In the genomic region with DNA sequence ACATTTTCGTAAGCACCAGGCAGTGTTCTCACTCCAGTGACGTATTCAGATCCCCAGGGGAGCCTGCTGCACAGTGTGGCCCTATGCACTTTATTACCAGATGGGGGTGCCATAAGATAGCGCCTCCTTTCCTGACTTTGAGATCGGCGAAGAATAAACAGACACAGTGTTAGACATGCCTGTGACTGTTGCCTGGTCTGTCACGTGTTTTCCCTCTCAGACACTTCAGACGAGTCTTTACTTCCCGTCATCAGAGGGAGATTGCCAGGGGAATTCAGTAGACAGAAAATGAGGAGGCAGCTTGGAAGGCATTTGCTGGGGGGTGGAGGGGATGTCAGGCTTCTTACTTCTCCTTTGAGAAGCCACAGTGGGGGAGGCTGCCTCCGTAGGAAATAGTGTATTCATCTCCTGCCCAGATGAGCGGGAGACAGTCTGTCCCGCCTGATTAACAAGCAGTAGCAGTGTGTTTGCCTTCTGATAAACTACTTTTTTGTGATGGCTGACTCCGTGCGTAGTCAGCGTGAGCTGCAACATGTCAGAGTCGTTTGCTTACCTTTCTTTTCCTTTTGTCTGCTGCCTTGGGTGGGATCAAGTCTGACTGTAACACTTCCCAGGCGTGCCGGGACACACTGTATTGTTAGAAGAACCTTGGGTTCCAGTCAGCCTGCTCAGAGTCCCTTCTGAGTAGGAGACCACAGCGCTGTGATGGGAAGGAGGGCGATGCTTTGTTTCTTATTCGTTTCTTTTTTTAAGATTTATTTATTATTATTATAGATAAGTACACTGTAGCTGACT, we compare ENCODE assay signal across 9 mouse cellular contexts. TPM values are rescaled to one million over a fixed set of nuclear protein-coding genes. Genes with fewer than 3 reads are reported as not detected.
A peak's percentile ranks its signal among the peaks of the same experiment; 100 is the strongest.
DNase-seq lines count a peak whose midpoint lies in the region; TF ChIP-seq lines count a peak whose summit lies in the region.
"Had no signal": no experiment of that assay in that cellular context is flagged by ENCODE, and none has a peak within 500 bp of the region (broad histone marks: within the 10 kb centered on the region; RNA-seq: fewer than 3 reads in every experiment).

No protein-coding gene starts in this region.

- DNase-seq in cerebellum, adult 9-10 months = peak; percentile 21
- DNase-seq in cerebellum, adult 8-10 months = no peak
- peak; percentile 66 for DNase-seq in embryo, embryonic 11 days
- DNase-seq in heart, adult 18-20 months = peak; percentile 80 to 84
- DNase-seq in kidney, adult 11 months = peak; percentile 56
- DNase-seq in left cerebral cortex, postnatal 36 days (ENCODE audit: low spot score in 2 of 2) = peak; percentile 51 to 57
- DNase-seq in midbrain, embryonic 10.5 days (ENCODE audit: low spot score) = no peak

- no peaks in the 10 kb centered on the region for H3K27me3 ChIP-seq in midbrain, embryonic 10.5 days (ENCODE audit: low read depth, poor library complexity, severe bottlenecking)
- no peaks in the 10 kb centered on the region for H3K27me3 ChIP-seq in small intestine, adult 2 months (ENCODE audit: control insufficient read depth, insufficient read depth, low read length)
- H3K27me3 ChIP-seq: Patski had no signal

- TF ChIP-seq CTCF in small intestine, adult 2 months (IDR thresholded peaks at IDR 0.05; ENCODE audit: extremely low read depth, insufficient read length, insufficient replicate concordance, low read depth, low read length) = peak; percentile 40; the same call in 1 of the 2 replicates

- 68% methylated on average over 20 of the region's 20 CpGs for WGBS in midbrain, embryonic 10.5 days
- 57% methylated on average over 20 of the region's 20 CpGs for WGBS in small intestine, adult 2 months

- intact Hi-C loops in left cerebral cortex, postnatal 36 days (cut with DNase I) = loop anchor here (2.0 kb wide), 1 partner anchor 276 kb away; no protein-coding TSS in a partner anchor

- H3K27ac ChIP-seq in midbrain, embryonic 10.5 days (replicated peaks) = 0 out of 2 replicates have a peak overlapping the region, but pooled peaks have one; percentile 57
- peak overlapping the region; percentile 80 for H3K27ac ChIP-seq in small intestine, adult 2 months (ENCODE audit: insufficient read depth, low read depth, low read length)

- TF ChIP-seq POLR2A in small intestine, adult 2 months (IDR thresholded peaks at IDR 0.05; ENCODE audit: low read depth, low read length) = no peak

- H3K36me3 ChIP-seq in midbrain, embryonic 10.5 days = peaks cover 80% of the 10 kb centered on the region
- peaks cover 52% of the 10 kb centered on the region for H3K36me3 ChIP-seq in small intestine, adult 2 months (ENCODE audit: control insufficient read depth, insufficient read depth, low read length)

- H3K4me1 ChIP-seq in midbrain, embryonic 10.5 days = peaks cover 21% of the 10 kb centered on the region
- H3K4me1 ChIP-seq in small intestine, adult 2 months (ENCODE audit: control insufficient read depth, insufficient read depth, insufficient read length, low read length) = peaks cover 4% of the 10 kb centered on the region

- H3K4me3 ChIP-seq in midbrain, embryonic 10.5 days = no peak overlapping the region
- no peak overlapping the region for H3K4me3 ChIP-seq in small intestine, adult 2 months (ENCODE audit: low read depth, low read length)

- H3K9me3 ChIP-seq in midbrain, embryonic 10.5 days (replicated peaks) = no peaks in the 10 kb centered on the region

RNA-seq across cellular contexts. Expression of gene Gan, which starts 40.4 kb away (rescaled TPM):
- total RNA-seq in heart, adult 18-20 months (2021) = 1 to 10 TPM; 4.0 to 5.3 TPM
- total RNA-seq in left cerebral cortex, postnatal 36 days (2021) = 10 to 100 TPM; 16.3 to 17.0 TPM
- polyA plus RNA-seq in midbrain, embryonic 10.5 days (2016; fragmentation: Nextera tagmentation; extraction: Ambion mirVana) = 2.3 and 2.4 TPM in 2 replicates
- polyA plus RNA-seq in small intestine, adult 2 months (2012; rRNA removed) = 2.4 and 4.6 TPM in 2 replicates

RNA-seq across cellular contexts. Expression of gene Cmip, which starts 58.5 kb away (rescaled TPM):
- 10 to 100 TPM; 17.6 to 22.3 TPM for total RNA-seq in heart, adult 18-20 months (2021)
- 100 to 1,000 TPM; 333 to 339 TPM for total RNA-seq in left cerebral cortex, postnatal 36 days (2021)
- polyA plus RNA-seq in midbrain, embryonic 10.5 days (2016; fragmentation: Nextera tagmentation; extraction: Ambion mirVana) = 9.3 and 11.2 TPM in 2 replicates
- polyA plus RNA-seq in small intestine, adult 2 months (2012; rRNA removed) = 58.7 and 129 TPM in 2 replicates

Comparison
In these comparisons a context has a peak if more than half of its experiments do, and no peak if none do; other contexts are left out.
1. DNase-seq: peak in cerebellum, adult 9-10 months (single experiment), embryo, embryonic 11 days (single experiment), heart, adult 18-20 months (2 of 2), kidney, adult 11 months (single experiment) and left cerebral cortex, postnatal 36 days (2 of 2); none in cerebellum, adult 8-10 months (single experiment) and midbrain, embryonic 10.5 days (single experiment).
2. RNA of gene Cmip, which starts 58.5 kb away (total RNA-seq): 333 to 339 TPM in left cerebral cortex, postnatal 36 days; 17.6 to 22.3 TPM in heart, adult 18-20 months; every median in the first group is over 10 times any median in the second.